Mouse (Mus musculus): ENCODE measurements around the gene Specc1.
A peak's percentile ranks its signal among the peaks of the same experiment; 100 is the strongest.

Gene Specc1

GRCm38 (mm10) chr11:62244471-62244870 is 287.9 kb downstream of the Specc1 start:
- ATAC-seq (ENCODE audit: low TSS enrichment): no peak

GRCm38 (mm10) chr11:62247759-62248400 is 291.3 kb downstream of the Specc1 start:
- no peak for ATAC-seq (ENCODE audit: low TSS enrichment)

GRCm38 (mm10) chr11:62248401-62249244 is 292.1 kb downstream of the Specc1 start, which contains the start of gene Adora2b:
TSS of gene Adora2b (plus strand) at chr11:62248984.
- peak; percentile 71; the same call in 1 of the 2 replicates for ATAC-seq (ENCODE audit: low TSS enrichment)

GRCm38 (mm10) chr11:62249266-62250037 is 292.9 kb downstream of the Specc1 start:
- ATAC-seq (ENCODE audit: low TSS enrichment): peak; percentile 45; the same call in 1 of the 2 replicates

GRCm38 (mm10) chr11:62251047-62251446 is 294.5 kb downstream of the Specc1 start:
- ATAC-seq (ENCODE audit: low TSS enrichment): no peak

- no peak for ATAC-seq (ENCODE audit: low TSS enrichment)
Observed at GRCm38 (mm10) chr11:62253380-62253779, 296.8 kb downstream of the Specc1 start.

- ATAC-seq (ENCODE audit: low TSS enrichment): no peak
Observed at GRCm38 (mm10) chr11:62259214-62259613, 302.7 kb downstream of the Specc1 start.

GRCm38 (mm10) chr11:62263599-62263998 is 307.0 kb downstream of the Specc1 start:
- no peak for ATAC-seq (ENCODE audit: low TSS enrichment)

- no peak for ATAC-seq (ENCODE audit: low TSS enrichment)
Observed at GRCm38 (mm10) chr11:62264018-62264417, 307.5 kb downstream of the Specc1 start.

- no peak for ATAC-seq (ENCODE audit: low TSS enrichment)
Observed at GRCm38 (mm10) chr11:62265642-62266041, 309.1 kb downstream of the Specc1 start.

GRCm38 (mm10) chr11:62266466-62267214 is 310.1 kb downstream of the Specc1 start:
- ATAC-seq (ENCODE audit: low TSS enrichment): no peak

GRCm38 (mm10) chr11:62268381-62268780 is 311.8 kb downstream of the Specc1 start:
- ATAC-seq (ENCODE audit: low TSS enrichment): no peak

- peak; percentile 52; the same call in 1 of the 2 replicates for ATAC-seq (ENCODE audit: low TSS enrichment)
Observed at GRCm38 (mm10) chr11:62269097-62269496, 312.5 kb downstream of the Specc1 start.

GRCm38 (mm10) chr11:62270851-62271250 is 314.3 kb downstream of the Specc1 start:
- ATAC-seq (ENCODE audit: low TSS enrichment): no peak
